Mouse (Mus musculus) hindbrain, embryonic 16.5 days (tissue): Measurements from ENCODE around the gene Phactr1. TPM values are rescaled to one million over a fixed set of nuclear protein-coding genes. Genes with fewer than 3 reads are reported as not detected.

ENCODE experiments used
- ATAC-seq: fragments of 200-750 bp; cut with Nextera tagmentation; 2 replicates; pipeline ENCODE4 v1.8.0; 2017; ENCODE audit warnings: moderate TSS enrichment, moderate library complexity
- H3K27ac ChIP-seq: fragments of 300-500 bp; sonication (generic); 2 replicates; pipeline ENCODE4 v1.5.1; 2014; ENCODE audit warnings: low read depth, mild to moderate bottlenecking, control low read depth, low read length, moderate library complexity
- H3K27me3 ChIP-seq: fragments of 300-500 bp; sonication (generic); replicated peaks from 2 replicates; pipeline ENCODE4 v1.6.1; 2014; ENCODE audit warnings: low read length; ENCODE audit not compliant: control insufficient read depth, insufficient read depth
- H3K36me3 ChIP-seq: fragments of 300-500 bp; sonication (generic); 2 replicates; pipeline ENCODE4 v1.6.1; 2014; ENCODE audit warnings: mild to moderate bottlenecking, low read length, moderate library complexity, mixed read lengths; ENCODE audit not compliant: control insufficient read depth, insufficient read depth
- H3K4me1 ChIP-seq: fragments of 300-500 bp; sonication (generic); 2 replicates; pipeline ENCODE4 v1.6.1; 2014; ENCODE audit warnings: low read depth, low read length; ENCODE audit not compliant: control insufficient read depth, insufficient read depth
- H3K4me2 ChIP-seq: fragments of 300-500 bp; sonication (generic); 2 replicates; pipeline ENCODE4 v1.6.1; 2014; ENCODE audit warnings: mild to moderate bottlenecking, low read length, control low read depth, moderate library complexity
- H3K4me3 ChIP-seq: fragments of 300-500 bp; sonication (generic); 2 replicates; pipeline ENCODE4 v1.5.1; 2014; ENCODE audit warnings: mild to moderate bottlenecking, low read length, control low read depth, moderate library complexity
- H3K9ac ChIP-seq: fragments of 300-500 bp; sonication (generic); 2 replicates; pipeline ENCODE4 v1.6.1; 2014; ENCODE audit warnings: low read depth, mild to moderate bottlenecking, control low read depth, low read length, moderate library complexity
- H3K9me3 ChIP-seq: fragments of 300-500 bp; sonication (generic); 2 replicates; pipeline ENCODE4 v1.6.1; 2014; ENCODE audit warnings: mild to moderate bottlenecking, low read length, moderate library complexity; ENCODE audit not compliant: control insufficient read depth
- WGBS: fragments of 180-500 bp; shearing (Covaris S2); extraction: QIAGEN DNeasy Blood & Tissue Kit; methylation state at CpG from one replicate; pipeline ENCODE4 v1.1.7; 2014; 5-methylcytosine and 5-hydroxymethylcytosine counted together
- polyA plus RNA-seq: library from polyadenylated mRNA; unstranded; fragments of >200 nt; fragmentation: Nextera tagmentation; extraction: Ambion mirVana; gene quantifications from 2 replicates; pipeline ENCODE4 v1.2.1, GENCODE M21; 2015

The Phactr1 gene
- polyA plus RNA-seq, 1 experiment from 2014 or later = 49.9 TPM

DNA sequence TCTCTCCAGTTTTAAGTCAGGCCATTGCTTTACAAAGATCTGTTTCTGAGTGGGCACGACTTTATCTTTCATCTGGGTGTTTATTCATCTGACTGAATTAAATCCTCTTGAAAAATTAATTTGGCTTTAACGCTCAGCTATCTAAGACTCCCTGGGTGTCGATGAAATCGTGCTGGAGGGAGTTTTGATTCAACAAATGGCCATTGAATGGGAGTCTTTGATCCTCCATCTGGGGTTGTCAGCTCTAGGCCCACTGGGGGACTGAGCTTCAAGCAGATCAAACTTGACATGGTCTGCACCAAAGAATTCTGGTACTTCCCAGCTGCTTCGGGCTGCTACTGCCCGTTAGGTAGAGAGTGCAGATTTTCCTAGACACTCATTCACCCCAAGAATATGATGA lies 374.7 kb downstream of the Phactr1 start:
- Histone ChIP-seq H3K4me3 (no peak overlapping the region), H3K9ac (no peak overlapping the region), H3K9me3 (no peaks in the 10 kb centered on the region), H3K4me2 (no peak overlapping the region), H3K4me1 (no peaks in the 10 kb centered on the region), H3K36me3 (no peaks in the 10 kb centered on the region), H3K27me3 (no peaks in the 10 kb centered on the region), H3K27ac (no peak overlapping the region)
- no peak for ATAC-seq
- 43% methylated on average over 6 of the region's 6 CpGs for WGBS

GRCm38 (mm10) chr13:43057104-43057503 lies 376.7 kb downstream of the Phactr1 start:
- no peak for ATAC-seq
- H3K27ac ChIP-seq = no peak overlapping the region
- no peaks in the 10 kb centered on the region for H3K9me3 ChIP-seq
- no peaks in the 10 kb centered on the region for H3K27me3 ChIP-seq
- H3K4me2 ChIP-seq = no peak overlapping the region
- 90% methylated on average over 2 of the region's 2 CpGs for WGBS
- no peak overlapping the region for H3K9ac ChIP-seq
- no peaks in the 10 kb centered on the region for H3K36me3 ChIP-seq
- H3K4me3 ChIP-seq = no peak overlapping the region
- no peaks in the 10 kb centered on the region for H3K4me1 ChIP-seq

GRCm38 (mm10) chr13:43063355-43063754 lies 382.9 kb downstream of the Phactr1 start:
- 50% methylated on average over 4 of the region's 4 CpGs for WGBS
- Histone ChIP-seq H3K4me2 (no peak overlapping the region), H3K36me3 (no peaks in the 10 kb centered on the region), H3K4me3 (no peak overlapping the region), H3K9ac (no peak overlapping the region), H3K27ac (no peak overlapping the region), H3K9me3 (no peaks in the 10 kb centered on the region), H3K4me1 (no peaks in the 10 kb centered on the region), H3K27me3 (no peaks in the 10 kb centered on the region)
- peak; percentile 65; the same call in 1 of the 2 replicates for ATAC-seq

- 70% methylated on average over 8 of the region's 8 CpGs for WGBS
- no peaks in the 10 kb centered on the region for H3K4me1 ChIP-seq
- no peaks in the 10 kb centered on the region for H3K27me3 ChIP-seq
- H3K4me3 ChIP-seq = no peak overlapping the region
- no peak for ATAC-seq
- no peaks in the 10 kb centered on the region for H3K9me3 ChIP-seq
- no peaks in the 10 kb centered on the region for H3K36me3 ChIP-seq
- H3K9ac ChIP-seq = no peak overlapping the region
- H3K4me2 ChIP-seq = no peak overlapping the region
- H3K27ac ChIP-seq = no peak overlapping the region
These were observed 388.4 kb downstream of the Phactr1 start for GRCm38 (mm10) chr13:43068716-43069265.

GRCm38 (mm10) chr13:43070496-43070895 lies 390.1 kb downstream of the Phactr1 start:
- H3K9ac ChIP-seq = no peak overlapping the region; the same call in 1 of the 2 replicates
- whole genome bisulfite sequencing = 86% methylated on average over 4 of the region's 4 CpGs
- no peak overlapping the region for H3K27ac ChIP-seq
- H3K36me3 ChIP-seq = no peaks in the 10 kb centered on the region
- no peak overlapping the region for H3K4me3 ChIP-seq
- no peaks in the 10 kb centered on the region for H3K27me3 ChIP-seq
- H3K4me2 ChIP-seq = no peak overlapping the region
- no peaks in the 10 kb centered on the region for H3K9me3 ChIP-seq
- no peak for ATAC-seq
- no peaks in the 10 kb centered on the region for H3K4me1 ChIP-seq

DNA sequence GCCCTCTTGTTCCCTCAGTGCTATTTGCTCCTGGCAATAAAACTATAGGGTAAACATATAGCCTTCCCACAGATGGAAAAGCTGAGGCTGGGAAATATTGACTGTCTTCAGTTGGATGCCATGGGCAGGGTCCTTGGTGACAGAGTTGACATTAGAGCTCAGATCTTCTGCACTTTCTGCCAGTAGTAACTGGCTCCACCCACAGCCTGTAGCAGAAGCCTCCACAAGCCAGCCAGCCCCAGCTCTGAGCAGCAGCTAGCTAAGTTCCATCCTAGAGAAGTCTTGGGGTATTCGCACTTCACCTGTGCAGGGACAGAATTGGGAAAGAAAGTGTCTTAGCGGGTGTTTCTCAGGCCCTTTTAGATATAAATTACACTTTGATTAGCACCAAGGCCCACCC lies 390.5 kb downstream of the Phactr1 start:
- Histone ChIP-seq H3K27me3 (no peaks in the 10 kb centered on the region), H3K9ac (no peak overlapping the region), H3K4me1 (no peaks in the 10 kb centered on the region), H3K9me3 (no peaks in the 10 kb centered on the region), H3K4me2 (no peak overlapping the region), H3K36me3 (no peaks in the 10 kb centered on the region), H3K4me3 (no peak overlapping the region), H3K27ac (no peak overlapping the region)
- 88% methylated on average over 2 of the region's 2 CpGs for WGBS
- ATAC-seq = no peak

DNA sequence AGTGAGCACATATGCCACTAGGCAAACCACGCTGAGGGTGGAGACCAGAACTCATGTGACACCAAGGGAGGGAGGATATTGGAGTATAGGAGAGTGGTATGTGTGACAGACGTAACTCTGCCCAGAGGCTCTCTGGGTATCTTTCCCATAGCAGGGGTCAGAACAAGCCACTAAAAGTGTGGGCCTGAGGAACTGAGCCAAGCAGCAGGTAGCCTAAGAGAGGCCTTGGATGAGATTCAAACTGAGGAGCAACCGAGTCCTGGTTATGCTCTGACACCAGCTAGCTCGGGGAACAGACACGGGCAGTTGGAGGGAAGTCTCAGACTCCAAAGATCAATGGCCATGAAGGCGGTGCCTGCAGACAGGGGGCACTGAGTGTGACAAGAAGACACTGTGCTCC lies 395.0 kb downstream of the Phactr1 start:
- no peak overlapping the region for H3K4me2 ChIP-seq
- no peak overlapping the region for H3K27ac ChIP-seq
- no peaks in the 10 kb centered on the region for H3K9me3 ChIP-seq
- H3K4me1 ChIP-seq = no peaks in the 10 kb centered on the region
- H3K9ac ChIP-seq = no peak overlapping the region
- H3K4me3 ChIP-seq = no peak overlapping the region
- no peak for ATAC-seq
- H3K27me3 ChIP-seq = no peaks in the 10 kb centered on the region
- peaks cover 3% of the 10 kb centered on the region; the same call in 1 of the 2 replicates for H3K36me3 ChIP-seq
- 72% methylated on average over 6 of the region's 6 CpGs for WGBS

GRCm38 (mm10) chr13:43077485-43077884 lies 397.1 kb downstream of the Phactr1 start:
- H3K9me3 ChIP-seq = no peaks in the 10 kb centered on the region
- H3K4me1 ChIP-seq = no peaks in the 10 kb centered on the region
- WGBS = 87% methylated on average over 9 of the region's 9 CpGs
- H3K9ac ChIP-seq = no peak overlapping the region
- no peak overlapping the region for H3K4me2 ChIP-seq
- no peak for ATAC-seq
- no peaks in the 10 kb centered on the region for H3K27me3 ChIP-seq
- H3K4me3 ChIP-seq = no peak overlapping the region
- no peak overlapping the region for H3K27ac ChIP-seq
- H3K36me3 ChIP-seq = peaks cover 3% of the 10 kb centered on the region; the same call in 1 of the 2 replicates

DNA sequence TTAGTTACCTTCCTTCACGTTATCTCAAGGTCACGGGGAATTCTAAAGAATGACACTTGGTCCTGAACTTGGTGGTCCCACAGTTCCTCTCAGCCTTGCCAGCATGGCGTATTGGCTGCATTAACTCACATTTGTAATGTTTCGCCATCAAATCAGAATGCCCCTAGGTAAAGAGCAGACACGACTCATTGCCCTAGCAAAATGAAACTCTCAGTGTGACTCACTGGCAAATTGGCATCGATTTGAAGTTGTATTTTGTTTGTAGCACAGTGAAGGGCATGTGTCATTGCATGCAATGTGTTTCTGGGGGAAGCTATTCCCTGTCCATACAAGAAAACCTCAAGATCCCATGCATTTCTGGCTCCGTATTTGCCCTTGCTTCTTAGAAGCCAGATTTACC lies 404.8 kb downstream of the Phactr1 start:
- Histone ChIP-seq H3K27ac (no peak overlapping the region), H3K4me2 (no peak overlapping the region), H3K27me3 (no peaks in the 10 kb centered on the region), H3K9me3 (no peaks in the 10 kb centered on the region), H3K36me3 (no peaks in the 10 kb centered on the region), H3K4me1 (no peaks in the 10 kb centered on the region), H3K4me3 (no peak overlapping the region), H3K9ac (no peak overlapping the region)
- 79% methylated on average over 7 of the region's 7 CpGs for WGBS
- no peak for ATAC-seq

- Histone ChIP-seq H3K27ac (no peak overlapping the region), H3K4me1 (no peaks in the 10 kb centered on the region), H3K9ac (no peak overlapping the region), H3K4me2 (no peak overlapping the region), H3K27me3 (no peaks in the 10 kb centered on the region), H3K36me3 (no peaks in the 10 kb centered on the region; the same call in 1 of the 2 replicates), H3K4me3 (no peak overlapping the region), H3K9me3 (no peaks in the 10 kb centered on the region)
- ATAC-seq = no peak; the same call in 1 of the 2 replicates
- WGBS = 59% methylated on average over 7 of the region's 7 CpGs
These were observed 413.9 kb downstream of the Phactr1 start for GRCm38 (mm10) chr13:43094365-43094764.
